Mouse (Mus musculus) large intestine, adult 2 months (tissue): ENCODE measurements around the gene Man2a2. TPM values are rescaled to one million over a fixed set of nuclear protein-coding genes. Genes with fewer than 3 reads are reported as not detected.

Experiments
- DNase-seq: peaks from one replicate; pipeline ENCODE4 v3.0.0-alpha.2; 2012; ENCODE audit warnings: low read depth, low spot score
- WGBS: fragments of 180-500 bp; shearing (Covaris S2); methylation state at CpG from one replicate; pipeline ENCODE4 v1.1.7; 2018; 5-methylcytosine and 5-hydroxymethylcytosine counted together
- polyA plus RNA-seq: library from polyadenylated mRNA; depleted of rRNA; stranded (reverse); fragments of >200 nt; gene quantifications from 2 replicates; pipeline ENCODE4 v1.2.3, GENCODE M21; 2012; rRNA removed

Man2a2 gene
- 13.8 and 25.9 TPM in 2 replicates for polyA plus RNA-seq

- no peak for DNase-seq
- WGBS: under 1% methylated on average over 86 of the region's 86 CpGs
Observed at GRCm38 (mm10) chr7:80371041-80371751, at the start of gene Man2a2. Gene Man2a2, minus strand, starts transcription at chr7:80371375.

- DNase-seq: no peak
- 82% methylated on average over 4 of the region's 4 CpGs for WGBS
Observed at GRCm38 (mm10) chr7:80420586-80420985, 49.4 kb upstream of the Man2a2 start.

DNA sequence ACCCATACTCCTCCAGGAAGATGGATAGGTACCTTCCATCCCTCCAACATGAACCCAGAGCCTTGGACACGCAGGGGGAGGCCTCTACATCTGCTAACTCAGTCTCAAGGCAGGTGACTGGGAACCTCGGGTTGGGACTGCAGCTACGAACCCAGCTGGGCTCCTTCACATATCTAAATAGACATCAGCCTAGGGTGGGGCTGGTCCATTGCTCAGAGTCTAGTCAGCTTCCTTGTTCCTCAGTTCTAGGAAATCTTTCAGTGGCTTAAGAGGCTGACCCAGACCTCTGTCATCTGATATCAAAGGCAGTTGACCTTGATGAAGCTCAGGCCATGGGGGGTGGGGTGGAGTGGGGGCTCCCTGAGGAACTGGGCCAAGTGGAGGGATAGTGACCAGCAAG, 48.1 kb upstream of the Man2a2 start:
- no peak for DNase-seq
- 25% methylated on average over 3 of the region's 3 CpGs for WGBS

DNA sequence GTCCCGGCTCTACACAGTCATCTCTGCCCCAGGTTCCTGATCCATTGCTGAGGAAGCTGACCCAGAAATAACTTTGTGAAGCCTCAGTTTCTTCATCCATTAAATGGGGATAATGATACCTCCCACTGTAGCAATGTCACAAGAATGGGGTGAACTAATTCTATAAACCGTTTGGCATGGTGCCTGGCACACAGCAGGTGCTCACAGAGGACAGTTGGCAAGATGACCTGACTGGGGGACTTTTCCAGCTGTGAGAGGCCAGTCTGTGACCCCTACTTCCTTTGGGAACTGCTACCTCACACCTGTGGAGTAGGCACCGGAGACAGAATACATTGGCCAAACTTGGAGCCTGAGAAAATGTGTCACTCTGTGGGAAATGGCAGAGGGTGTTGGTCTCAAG, 46.9 kb upstream of the Man2a2 start:
- no peak for DNase-seq
- WGBS: 77% methylated on average over 3 of the region's 3 CpGs

GRCm38 (mm10) chr7:80417601-80418000, 46.4 kb upstream of the Man2a2 start:
- DNase-seq: no peak

GRCm38 (mm10) chr7:80416969-80417368, 45.8 kb upstream of the Man2a2 start:
- DNase-seq: no peak
- WGBS: 87% methylated on average over 7 of the region's 7 CpGs

GRCm38 (mm10) chr7:80414303-80414855, 43.2 kb upstream of the Man2a2 start:
- WGBS: 79% methylated on average over 7 of the region's 7 CpGs
- DNase-seq: no peak

DNA sequence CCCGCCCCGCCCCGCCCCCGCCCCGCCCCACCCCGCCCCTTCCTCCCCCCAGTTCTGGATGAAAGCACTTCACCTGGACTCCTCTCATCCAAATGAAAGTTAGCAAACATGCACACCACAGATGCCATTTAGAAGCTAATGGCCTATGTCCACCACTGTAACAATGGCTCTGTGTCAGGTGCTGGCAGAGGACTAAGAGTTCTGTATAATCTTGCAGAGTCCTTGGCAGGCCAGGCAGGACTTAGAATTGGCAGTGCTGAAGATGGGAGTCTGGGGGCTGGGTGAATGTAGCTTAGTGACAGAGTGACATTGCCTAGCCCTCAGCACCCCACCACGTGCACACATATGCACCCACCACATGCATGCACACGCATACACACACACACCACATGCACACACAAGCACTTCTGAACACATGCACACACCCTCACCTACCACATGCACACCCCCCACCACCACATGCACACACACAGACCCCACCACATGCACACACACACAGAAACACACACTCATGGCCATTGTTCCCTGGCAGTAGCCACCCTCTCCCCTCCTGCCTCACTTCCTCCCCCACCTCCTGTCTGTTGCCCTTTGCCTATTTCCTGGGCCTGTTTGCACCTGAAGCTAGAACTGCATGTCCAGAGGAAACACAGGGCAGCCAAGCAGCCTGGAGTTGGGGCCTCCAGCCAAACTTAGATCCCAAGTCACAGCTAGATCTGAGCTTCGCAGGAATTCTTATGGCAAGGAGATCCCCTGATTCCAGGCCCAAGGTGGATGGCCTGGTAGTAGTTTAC, 42.5 kb upstream of the Man2a2 start:
- DNase-seq: no peak

GRCm38 (mm10) chr7:80412781-80413180, 41.6 kb upstream of the Man2a2 start:
- DNase-seq: no peak
- 80% methylated on average over 5 of the region's 5 CpGs for WGBS

More for the DNA sequence above, 42.5 kb upstream of the Man2a2 start:
- 66% methylated on average over 9 of the region's 9 CpGs for WGBS

DNA sequence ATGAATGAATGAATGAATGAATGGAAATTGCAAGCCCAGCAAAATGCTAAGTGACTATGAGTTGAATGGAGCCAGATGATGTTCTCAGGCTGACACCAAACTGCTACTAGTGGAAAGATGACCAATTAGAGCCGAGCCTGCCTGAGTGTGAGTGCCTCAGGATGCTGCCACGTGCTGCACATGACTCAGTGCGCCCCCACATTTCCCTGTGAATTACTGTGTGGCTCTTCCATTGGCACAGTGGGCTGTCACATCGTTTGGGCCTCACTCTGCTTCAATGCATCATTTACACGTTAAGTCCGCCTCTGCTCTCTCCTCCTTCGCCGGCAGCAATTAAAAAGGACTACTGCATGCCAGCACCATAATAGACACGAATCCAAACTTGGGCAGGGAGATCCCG, 41.1 kb upstream of the Man2a2 start:
- WGBS: 79% methylated on average over 10 of the region's 10 CpGs
- no peak for DNase-seq

DNA sequence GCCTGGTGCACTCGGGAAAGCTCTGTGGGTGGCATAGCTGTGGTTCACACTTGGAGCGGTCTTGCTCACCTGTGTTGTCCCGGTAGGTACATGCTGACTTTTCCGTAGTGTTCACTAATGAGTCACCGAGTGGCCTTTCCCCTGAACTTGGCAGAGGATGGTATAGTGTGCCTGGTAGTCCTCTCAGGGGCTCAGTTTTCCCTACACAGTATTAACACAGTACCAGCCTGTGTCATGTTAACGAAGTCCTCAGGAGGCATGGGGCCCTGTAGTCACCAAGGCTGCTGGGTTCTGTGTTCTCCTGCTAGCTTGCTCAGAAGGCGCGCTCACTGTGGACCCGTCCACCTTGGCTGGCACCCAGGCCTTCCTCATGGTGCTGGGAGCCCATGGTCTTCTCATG, 39.2 kb upstream of the Man2a2 start:
- no peak for DNase-seq
- 84% methylated on average over 9 of the region's 9 CpGs for WGBS

DNA sequence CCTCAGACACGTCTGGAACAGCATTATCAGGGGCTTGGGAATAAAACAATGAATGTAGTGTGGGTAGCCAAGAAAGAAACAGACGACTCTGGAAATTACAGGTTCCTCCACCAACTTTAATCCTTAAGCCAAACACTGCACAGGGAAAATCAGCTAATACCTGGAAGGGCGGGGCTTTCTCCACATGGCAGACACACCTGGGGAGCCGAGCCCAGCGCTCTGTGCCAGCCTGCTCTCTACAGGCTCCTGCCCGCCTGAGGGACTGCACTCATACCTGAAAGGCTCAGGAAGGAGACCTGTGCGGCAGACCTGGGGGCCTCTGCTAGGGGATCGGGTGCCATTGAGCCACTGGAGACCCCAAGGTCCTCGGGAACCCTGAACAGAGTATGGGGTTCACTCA, 36.5 kb upstream of the Man2a2 start:
- DNase-seq: no peak
- 31% methylated on average over 9 of the region's 9 CpGs for WGBS

DNA sequence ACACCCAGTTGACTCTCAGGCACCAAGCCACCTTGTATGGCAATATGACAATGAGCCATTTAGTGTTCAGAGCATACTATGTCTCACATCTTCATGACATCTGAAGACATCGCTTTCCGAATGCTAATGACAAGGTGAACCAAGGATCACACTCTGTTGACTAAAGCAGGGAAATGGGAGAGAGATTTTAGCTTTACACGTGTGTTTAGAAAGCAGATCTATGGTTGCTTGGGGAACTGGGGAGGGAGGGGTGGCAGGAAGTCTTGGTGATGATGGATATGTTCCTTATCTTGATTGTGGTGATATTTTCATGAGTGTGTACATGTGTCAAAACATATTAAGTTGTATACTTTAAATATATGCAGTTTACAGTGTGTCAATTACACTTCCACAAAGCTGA, 35.0 kb upstream of the Man2a2 start:
- 89% methylated on average over 3 of the region's 3 CpGs for WGBS
- no peak for DNase-seq

- DNase-seq: no peak
- 73% methylated on average over 9 of the region's 9 CpGs for WGBS
Observed at GRCm38 (mm10) chr7:80405188-80405695, 34.1 kb upstream of the Man2a2 start, which contains the start of gene Furin. Gene Furin, minus strand, starts transcription at chr7:80405436.

DNA sequence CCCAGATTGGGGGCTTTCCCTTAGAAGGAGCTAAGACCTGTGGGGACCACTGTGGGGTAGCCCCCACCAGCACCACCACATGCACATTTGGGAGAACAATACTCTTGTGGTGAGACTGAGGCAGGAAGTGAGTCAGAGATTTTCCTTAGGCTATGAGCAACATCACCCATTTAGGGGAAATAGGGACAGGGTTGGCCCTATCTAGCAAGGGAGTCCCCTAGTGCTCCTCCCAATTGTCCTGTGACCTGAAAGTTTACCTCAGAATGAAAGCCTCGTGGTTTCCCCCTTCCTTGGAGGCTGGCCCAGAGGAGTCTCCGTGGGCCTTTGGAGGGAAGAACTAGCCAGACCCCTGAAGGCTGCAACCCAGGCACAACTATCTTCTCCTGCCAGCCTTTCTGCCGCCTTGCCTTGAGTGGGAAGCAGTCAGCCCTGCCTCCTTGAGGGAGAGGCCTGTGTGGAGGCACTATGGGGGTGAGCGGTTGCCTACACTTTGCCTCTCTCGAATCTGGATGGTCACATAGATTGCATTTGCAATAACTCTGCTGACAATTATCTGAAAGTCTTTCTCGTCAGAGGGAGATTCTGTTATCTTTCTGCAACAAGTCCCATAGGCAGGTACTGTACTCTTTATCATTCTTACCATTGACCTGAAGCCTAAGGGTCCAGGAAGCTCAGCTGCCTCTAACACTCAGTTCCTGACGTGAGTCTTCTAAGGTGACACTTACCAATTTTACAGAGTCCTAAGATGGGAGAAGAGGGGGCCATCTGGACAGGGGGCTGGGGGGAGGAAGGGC, 33.1 kb upstream of the Man2a2 start:
- DNase-seq: no peak
- WGBS: 71% methylated on average over 7 of the region's 7 CpGs

DNA sequence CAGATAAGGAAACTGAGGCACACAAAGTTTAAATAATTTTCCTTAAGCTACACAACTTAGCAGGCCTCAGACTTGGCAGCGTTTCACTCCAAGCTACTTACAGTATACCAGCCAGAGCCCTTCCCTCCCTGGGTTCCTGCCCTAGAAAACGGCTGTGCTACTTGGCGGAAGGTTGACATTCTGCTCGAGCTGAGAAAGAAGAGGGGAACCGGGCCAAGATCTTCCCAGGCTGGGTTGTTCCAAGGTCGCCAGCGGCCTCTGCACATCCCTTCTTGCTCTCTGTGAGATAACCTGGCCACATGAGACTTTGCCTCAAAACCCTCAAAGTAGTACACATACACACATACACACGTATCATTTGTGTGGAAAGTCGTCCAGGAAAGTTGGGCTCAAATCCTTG, 32.4 kb upstream of the Man2a2 start:
- no peak for DNase-seq

DNA sequence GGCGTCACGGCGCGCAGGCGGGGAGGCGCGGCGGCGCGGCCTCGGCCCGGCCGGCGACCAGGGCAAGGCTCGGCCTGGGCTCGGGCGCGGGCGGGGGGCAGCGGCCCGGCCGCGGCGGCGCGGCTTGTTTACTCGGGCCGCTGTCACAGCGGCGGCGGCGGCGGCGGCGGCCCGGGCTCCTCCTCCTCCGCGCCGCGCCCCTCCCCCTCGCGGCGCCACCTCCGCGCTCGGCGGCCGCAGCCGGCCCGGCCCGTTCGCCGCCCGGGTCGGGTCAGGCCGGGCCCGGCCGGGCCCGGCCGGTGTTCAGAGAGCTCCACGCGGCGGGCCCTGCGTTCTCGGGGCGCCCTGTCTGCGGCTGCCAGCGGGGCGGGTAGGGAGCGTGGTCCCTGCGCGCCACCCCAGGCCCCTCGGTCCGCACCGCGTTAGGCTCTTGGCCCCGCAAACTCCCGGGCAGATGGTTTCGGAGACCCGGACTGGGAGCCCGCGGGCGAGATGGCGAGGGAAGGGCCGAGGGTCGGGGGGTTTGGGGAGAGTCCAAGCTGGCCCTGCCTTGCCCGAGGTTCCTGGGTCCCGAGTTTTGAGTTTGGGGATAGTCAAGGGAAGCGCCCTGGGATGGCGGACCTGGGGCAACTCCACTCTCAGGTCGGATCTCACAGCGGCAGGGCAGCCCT, 31.6 kb upstream of the Man2a2 start:
- DNase-seq: no peak
- 5% methylated on average over 91 of the region's 92 CpGs for WGBS

More for the DNA sequence above, 32.4 kb upstream of the Man2a2 start:
- WGBS: 23% methylated on average over 9 of the region's 9 CpGs

- DNase-seq: no peak
- WGBS: 2% methylated on average over 99 of the region's 102 CpGs
Observed at GRCm38 (mm10) chr7:80401860-80402641, 30.9 kb upstream of the Man2a2 start.
